Mouse (Mus musculus) forebrain, postnatal 0 days (tissue): ENCODE data around the gene Cgas. TPM values are rescaled to one million over a fixed set of nuclear protein-coding genes. Genes with fewer than 3 reads are reported as not detected.

ENCODE experiments used
- ATAC-seq: fragments of 200-750 bp; cut with Nextera tagmentation; 2 replicates; pipeline ENCODE4 v1.8.0; 2017; ENCODE audit warnings: mild to moderate bottlenecking, moderate library complexity
- DNase-seq: peaks from one replicate; pipeline ENCODE4 v3.0.0-alpha.2; 2015
- H3K27ac ChIP-seq: fragments of 300-500 bp; sonication (generic); 2 replicates; pipeline ENCODE4 v1.5.1; 2014; ENCODE audit warnings: low read depth, mild to moderate bottlenecking, antibody characterized with exemption, low read length, moderate library complexity, mixed read lengths
- H3K27me3 ChIP-seq: fragments of 300-500 bp; sonication (generic); 2 replicates; pipeline ENCODE4 v1.6.1; 2014; ENCODE audit warnings: mild to moderate bottlenecking, low read length, mixed read lengths; ENCODE audit not compliant: insufficient read depth
- H3K36me3 ChIP-seq: fragments of 300-500 bp; sonication (generic); 2 replicates; pipeline ENCODE4 v1.6.1; 2014; ENCODE audit warnings: mild to moderate bottlenecking, moderate library complexity; ENCODE audit not compliant: insufficient read depth
- H3K4me1 ChIP-seq: fragments of 300-500 bp; sonication (generic); 2 replicates; pipeline ENCODE4 v1.6.1; 2014; ENCODE audit warnings: antibody characterized with exemption; ENCODE audit not compliant: insufficient read depth
- H3K4me2 ChIP-seq: fragments of 300-500 bp; sonication (generic); 2 replicates; pipeline ENCODE4 v1.6.1; 2014; ENCODE audit warnings: low read depth, mild to moderate bottlenecking, moderate library complexity
- H3K4me3 ChIP-seq: fragments of 300-500 bp; sonication (generic); 2 replicates; pipeline ENCODE4 v1.5.1; 2014; ENCODE audit warnings: low read depth, low read length, mixed read lengths
- H3K9ac ChIP-seq: fragments of 300-500 bp; sonication (generic); 2 replicates; pipeline ENCODE4 v1.6.1; 2014; ENCODE audit warnings: mild to moderate bottlenecking
- H3K9me3 ChIP-seq: fragments of 300-500 bp; sonication (generic); 2 replicates; pipeline ENCODE4 v1.6.1; 2016; ENCODE audit warnings: low read length
- CTCF ChIP-seq: sonication (generic); IDR thresholded peaks from 2 replicates; pipeline ENCODE4 v1.5.1; 2016; ENCODE audit warnings: antibody characterized with exemption, control low read depth, low read depth
- WGBS: fragments of 180-500 bp; shearing (Covaris S2); extraction: QIAGEN DNeasy Blood & Tissue Kit; methylation state at CpG from one replicate; pipeline ENCODE4 v1.1.7; 2014; 5-methylcytosine and 5-hydroxymethylcytosine counted together
- microRNA-seq, 2 experiments: library from miRNA; unstranded; fragments of <30 nt; microRNA quantifications; one replicate each; pipeline ENCODE4; 2016
- polyA plus RNA-seq: library from polyadenylated mRNA; unstranded; fragments of >200 nt; fragmentation: Nextera tagmentation; extraction: Ambion mirVana; gene quantifications from 2 replicates; pipeline ENCODE4 v1.2.1, GENCODE M21; 2015
- total RNA-seq: library from RNA; depleted of rRNA; stranded (reverse); fragments of >200 nt; gene quantifications from 2 replicates; pipeline ENCODE4 v1.2.3, GENCODE M21; 2014; rRNA removed

The Cgas gene
- total and polyA plus RNA-seq, 2 experiments from 2014 or later: 0.47 to 0.90 TPM

DNA sequence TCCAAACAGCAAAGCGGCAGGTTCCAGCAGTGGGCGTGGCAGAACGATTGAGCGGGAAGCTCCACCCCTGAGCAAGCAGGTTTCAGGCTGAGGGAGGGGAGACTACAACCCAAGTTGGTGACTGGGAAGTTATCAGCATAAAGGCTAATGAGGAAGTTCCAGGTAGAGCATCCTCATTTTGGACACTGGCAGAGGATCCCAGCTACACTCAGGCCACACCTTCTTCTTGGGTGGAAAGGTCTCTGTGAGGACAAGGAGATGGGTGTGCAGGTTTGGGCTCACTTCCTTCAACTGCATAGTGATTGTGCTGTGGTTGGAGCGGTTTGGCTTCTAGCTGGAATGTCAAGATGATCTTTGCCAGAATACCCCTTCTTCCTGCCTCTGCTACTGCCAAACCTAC lies 53.1 kb downstream of the Cgas start:
- ATAC-seq: no peak
- TF ChIP-seq CTCF: no peak
- Histone ChIP-seq H3K4me1 (no peaks in the 10 kb centered on the region), H3K4me3 (no peak overlapping the region), H3K27me3 (peaks cover 16% of the 10 kb centered on the region), H3K36me3 (no peaks in the 10 kb centered on the region), H3K9me3 (no peaks in the 10 kb centered on the region), H3K9ac (no peak overlapping the region), H3K27ac (no peak overlapping the region), H3K4me2 (no peak overlapping the region)
- DNase-seq: no peak
- WGBS: 58% methylated on average over 5 of the region's 5 CpGs

DNA sequence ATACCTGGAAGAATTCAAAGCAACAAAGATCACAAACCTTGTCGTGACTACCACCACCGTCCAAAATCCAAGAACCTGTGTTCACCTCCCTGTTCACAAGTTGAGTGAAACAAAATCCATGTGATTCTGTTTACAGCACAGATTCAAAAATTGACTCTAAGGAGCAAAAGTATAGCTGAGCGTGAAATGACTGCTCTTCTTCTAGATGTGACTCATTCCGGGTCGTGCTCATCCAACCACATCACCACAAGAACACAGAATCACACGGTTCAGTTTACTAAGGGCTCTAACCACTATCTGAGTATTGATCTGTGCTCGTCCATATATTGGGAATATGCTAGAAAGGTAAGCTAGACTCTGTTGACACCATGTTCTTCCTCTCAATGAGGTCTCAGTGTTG lies 56.1 kb downstream of the Cgas start:
- H3K9ac ChIP-seq: no peak overlapping the region
- H3K4me1 ChIP-seq: no peaks in the 10 kb centered on the region
- 91% methylated on average over 7 of the region's 7 CpGs for WGBS
- H3K27me3 ChIP-seq: no peaks in the 10 kb centered on the region; the same call in 1 of the 2 replicates
- DNase-seq (no peak), ATAC-seq (no peak)
- H3K27ac ChIP-seq: no peak overlapping the region
- no peak overlapping the region for H3K4me3 ChIP-seq
- no peaks in the 10 kb centered on the region for H3K9me3 ChIP-seq
- H3K4me2 ChIP-seq: no peak overlapping the region
- TF ChIP-seq CTCF: no peak
- no peaks in the 10 kb centered on the region for H3K36me3 ChIP-seq

DNA sequence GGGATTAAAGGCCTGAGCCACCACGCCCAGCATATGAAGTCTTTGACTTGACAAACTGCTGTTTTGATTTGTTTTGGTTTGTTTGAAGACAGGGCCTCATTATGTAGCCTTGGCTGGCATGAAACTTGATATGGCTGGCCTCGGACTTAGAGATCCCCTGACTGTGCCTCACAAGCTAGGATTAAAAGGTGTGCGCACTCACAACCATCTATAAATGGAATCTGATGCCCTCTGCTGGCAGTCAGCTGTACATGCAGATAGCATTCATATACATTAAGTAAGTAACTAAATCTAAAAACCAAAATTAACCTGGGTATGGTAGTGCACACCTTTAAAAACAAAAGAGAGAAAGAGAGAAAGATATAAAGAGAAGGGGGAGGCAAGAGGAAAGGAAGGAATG lies 57.1 kb downstream of the Cgas start:
- Histone ChIP-seq H3K4me1 (no peaks in the 10 kb centered on the region), H3K4me2 (no peak overlapping the region), H3K27ac (no peak overlapping the region), H3K36me3 (no peaks in the 10 kb centered on the region), H3K27me3 (no peaks in the 10 kb centered on the region), H3K9me3 (no peaks in the 10 kb centered on the region), H3K4me3 (no peak overlapping the region), H3K9ac (no peak overlapping the region)
- ATAC-seq (no peak), DNase-seq (no peak)
- TF ChIP-seq CTCF: peak; percentile 58
- 45% methylated on average over 3 of the region's 3 CpGs for WGBS

Small RNAs within 50 kb of the gene (microRNA-seq; reads per million reads assigned to microRNA genes)
- gene Gm26377: 0 reads per million in 2 experiments

Other genes starting within 250 kb of the Cgas start
- gene Gsta1, start 212.6 kb downstream of the Cgas start, total RNA-seq: not detected in 2 replicates
- not detected in 2 replicates for gene Gsta1, start 212.6 kb downstream of the Cgas start, polyA plus RNA-seq
- not detected in 2 replicates for gene Gm3776, start 186.1 kb downstream of the Cgas start, total RNA-seq
- 0.23 TPM in 1 of 2 replicates, not detected in the other for gene Gm3776, start 186.1 kb downstream of the Cgas start, polyA plus RNA-seq
- gene Gm10639, start 153.3 kb downstream of the Cgas start, total RNA-seq: not detected in 2 replicates
- not detected in 2 replicates for gene Gm10639, start 153.3 kb downstream of the Cgas start, polyA plus RNA-seq
- not detected in 2 replicates for gene Omt2a, start 128.4 kb downstream of the Cgas start, total RNA-seq
- gene Omt2a, start 128.4 kb downstream of the Cgas start, polyA plus RNA-seq: not detected in 2 replicates
- not detected in 2 replicates for gene Omt2b, start 115.6 kb downstream of the Cgas start, total RNA-seq
- not detected in 2 replicates for gene Omt2b, start 115.6 kb downstream of the Cgas start, polyA plus RNA-seq
- not detected in 2 replicates for gene Gsta2, start 87.4 kb downstream of the Cgas start, total RNA-seq
- gene Gsta2, start 87.4 kb downstream of the Cgas start, polyA plus RNA-seq: not detected in 2 replicates
- 2.2 and 3.3 TPM in 2 replicates for gene Dppa5a, start 75.1 kb downstream of the Cgas start, total RNA-seq
- gene Dppa5a, start 75.1 kb downstream of the Cgas start, polyA plus RNA-seq: 4.9 and 6.9 TPM in 2 replicates
- 3.5 and 5.1 TPM in 2 replicates for gene Ooep, start 64.5 kb downstream of the Cgas start, total RNA-seq
- gene Ooep, start 64.5 kb downstream of the Cgas start, polyA plus RNA-seq: 4.2 and 5.2 TPM in 2 replicates
- 0.33 and 0.85 TPM in 2 replicates for gene Ddx43, start 47.5 kb downstream of the Cgas start, total RNA-seq
- 0.23 and 0.29 TPM in 2 replicates for gene Ddx43, start 47.5 kb downstream of the Cgas start, polyA plus RNA-seq
- 27.5 and 27.8 TPM in 2 replicates for gene Mto1, start 5.0 kb upstream of the Cgas start, total RNA-seq
- 15.9 and 19.6 TPM in 2 replicates for gene Mto1, start 5.0 kb upstream of the Cgas start, polyA plus RNA-seq
- 1.2 and 1.7 TPM in 2 replicates for gene Gm17324, start 5.5 kb upstream of the Cgas start, total RNA-seq
- 2.8 and 3.3 TPM in 2 replicates for gene Gm17324, start 5.5 kb upstream of the Cgas start, polyA plus RNA-seq
- 9,311 and 11,752 TPM in 2 replicates for gene Eef1a1, start 45.9 kb upstream of the Cgas start, total RNA-seq
- gene Eef1a1, start 45.9 kb upstream of the Cgas start, polyA plus RNA-seq: 2,982 and 3,284 TPM in 2 replicates
- gene Slc17a5, start 144.8 kb upstream of the Cgas start, total RNA-seq: 11.1 and 11.5 TPM in 2 replicates
- 10.5 and 16.1 TPM in 2 replicates for gene Slc17a5, start 144.8 kb upstream of the Cgas start, polyA plus RNA-seq
- gene Cd109, start 172.3 kb upstream of the Cgas start, total RNA-seq: 1.6 and 3.9 TPM in 2 replicates
- gene Cd109, start 172.3 kb upstream of the Cgas start, polyA plus RNA-seq: 0.86 and 1.2 TPM in 2 replicates